Mouse (Mus musculus) right cerebral cortex, adult 2 months (tissue): ENCODE data around the gene Gm17689.

Experiments
- DNase-seq, 2 experiments: peaks; one replicate each; pipeline ENCODE4 v3.0.0; 2021 to 2022; ENCODE audit warnings: low spot score in 2 of 2

The Gm17689 gene

GRCm38 (mm10) chr9:36582535-36582934 lies at the start of gene Gm17689:
Gene Gm17689 (minus strand): TSS chr9:36582635.
- no peak for DNase-seq

GRCm38 (mm10) chr9:36541863-36542262 lies 40.6 kb downstream of the Gm17689 start, which contains the start of gene Gm5615:
Gene Gm5615 (minus strand): TSS chr9:36541963.
- DNase-seq, result no peak
